Mouse (Mus musculus) MEL (cell line): ENCODE data around the gene Mndal. TPM values are rescaled to one million over a fixed set of nuclear protein-coding genes. Genes with fewer than 3 reads are reported as not detected.
A peak's percentile ranks its signal among the peaks of the same experiment; 100 is the strongest.
"Not testable (repeated sequence)": the region's sequence is repeated elsewhere in the genome, so short reads cannot be mapped to it uniquely, and the experiment has no call there.

Source experiments
- DNase-seq: peaks from one replicate; pipeline ENCODE4 v3.0.0; 2011; ENCODE audit warnings: low read depth, low spot score
- H3K27ac ChIP-seq: 2 replicates; pipeline ENCODE4 v1.5.1; 2012; ENCODE audit warnings: low read depth, mild to moderate bottlenecking, control low read depth, low read length, moderate library complexity; ENCODE audit not compliant: control insufficient read depth
- H3K27me3 ChIP-seq, 2 experiments: fragments of 150-350 bp in 1 of 2; sonication (generic) in 1 of 2; 2 replicates each; pipeline ENCODE4 v1.6.1; 2012; ENCODE audit warnings: low read length in 2 of 2, mild to moderate bottlenecking in 2 of 2, improper control_type of control experiment in 1 of 2, moderate library complexity in 1 of 2; ENCODE audit not compliant: insufficient read depth in 2 of 2, control insufficient read depth in 1 of 2
- H3K36me3 ChIP-seq, 2 experiments: 2 replicates each; pipeline ENCODE4 v1.6.1; 2012 to 2014; ENCODE audit warnings: low read length in 2 of 2, improper control_type of control experiment in 1 of 2, inconsistent platforms in 1 of 2, mild to moderate bottlenecking in 1 of 2; ENCODE audit not compliant: insufficient read depth in 2 of 2, control insufficient read depth in 1 of 2
- H3K4me1 ChIP-seq, 2 experiments: fragments of 150-350 bp in 1 of 2; sonication (generic) in 1 of 2; 2 replicates each; pipeline ENCODE4 v1.6.1; 2012; ENCODE audit warnings: low read length in 2 of 2, improper control_type of control experiment in 1 of 2, mild to moderate bottlenecking in 1 of 2; ENCODE audit not compliant: insufficient read depth in 2 of 2, control insufficient read depth in 1 of 2
- H3K4me3 ChIP-seq, 2 experiments: fragments of 150-350 bp in 1 of 2; sonication (generic) in 1 of 2; 2 replicates each; pipeline ENCODE4 v1.5.1; 2012; ENCODE audit warnings: low read depth in 2 of 2, low read length in 2 of 2, mild to moderate bottlenecking in 2 of 2, moderate library complexity in 2 of 2, control low read depth in 1 of 2, improper control_type of control experiment in 1 of 2; ENCODE audit not compliant: control insufficient read depth in 1 of 2, insufficient read depth in 1 of 2
- H3K79me2 ChIP-seq: 2 replicates; pipeline ENCODE4 v1.6.1; 2012; ENCODE audit warnings: mild to moderate bottlenecking, low read length, moderate library complexity; ENCODE audit not compliant: control insufficient read depth, poor library complexity, insufficient read depth
- H3K9ac ChIP-seq: 2 replicates; pipeline ENCODE4 v1.6.1; 2012; ENCODE audit warnings: low read depth, mild to moderate bottlenecking, control low read depth, low read length, moderate library complexity; ENCODE audit not compliant: control insufficient read depth, poor library complexity, severe bottlenecking
- H3K9me3 ChIP-seq: fragments of 150-350 bp; sonication (generic); replicated peaks from 2 replicates; pipeline ENCODE4 v1.6.1; 2012; ENCODE audit warnings: mild to moderate bottlenecking, low read length, improper control_type of control experiment, moderate library complexity; ENCODE audit not compliant: insufficient read depth
- CHD1 ChIP-seq: IDR thresholded peaks from 2 replicates; pipeline ENCODE4 v1.6.1; 2012; ENCODE audit warnings: low read depth, mild to moderate bottlenecking, inconsistent platforms, low read length, improper control_type of control experiment
- E2F4 ChIP-seq: IDR thresholded peaks from 2 replicates; pipeline ENCODE4 v1.6.1; 2011; ENCODE audit warnings: low read depth, low read length, improper control_type of control experiment, borderline replicate concordance
- ELF1 ChIP-seq: IDR thresholded peaks from 2 replicates; pipeline ENCODE4 v1.6.1; 2014; ENCODE audit warnings: low read depth, mild to moderate bottlenecking, inconsistent platforms, low read length, improper control_type of control experiment, moderate library complexity
- EP300 ChIP-seq, 2 experiments: IDR thresholded peaks; 2 replicates each; pipeline ENCODE4 v1.6.1; 2011; ENCODE audit warnings: improper control_type of control experiment in 2 of 2, low read length in 2 of 2, low read depth in 1 of 2, mild to moderate bottlenecking in 1 of 2
- ETS1 ChIP-seq: IDR thresholded peaks from 2 replicates; pipeline ENCODE4 v1.6.1; 2012; ENCODE audit warnings: low read depth, mild to moderate bottlenecking, inconsistent platforms, low read length, improper control_type of control experiment, moderate library complexity
- GABPA ChIP-seq: IDR thresholded peaks from 2 replicates; pipeline ENCODE4 v1.6.1; 2012; ENCODE audit warnings: low read depth, mild to moderate bottlenecking, inconsistent platforms, low read length, improper control_type of control experiment, moderate library complexity
- GATA1 ChIP-seq: IDR thresholded peaks from 2 replicates; pipeline ENCODE4 v1.6.1; 2011; ENCODE audit warnings: low read depth, low read length, improper control_type of control experiment
- MAZ ChIP-seq: IDR thresholded peaks from 2 replicates; pipeline ENCODE4 v1.6.1; 2012; ENCODE audit warnings: low read depth, mild to moderate bottlenecking, inconsistent platforms, low read length, improper control_type of control experiment
- MXI1 ChIP-seq: IDR thresholded peaks from 2 replicates; pipeline ENCODE4 v1.6.1; 2011; ENCODE audit warnings: mild to moderate bottlenecking, low read depth, low read length, improper control_type of control experiment
- RAD21 ChIP-seq: IDR thresholded peaks from 2 replicates; pipeline ENCODE4 v1.6.1; 2011; ENCODE audit warnings: mild to moderate bottlenecking, low read depth, low read length, improper control_type of control experiment
- TAL1 ChIP-seq: IDR thresholded peaks from 2 replicates; pipeline ENCODE4 v1.6.1; 2012; ENCODE audit warnings: mild to moderate bottlenecking, inconsistent platforms, low read length, moderate library complexity, mixed read lengths
- TCF12 ChIP-seq: IDR thresholded peaks from 2 replicates; pipeline ENCODE4 v1.6.1; 2014; ENCODE audit warnings: low read depth, mild to moderate bottlenecking, inconsistent platforms, low read length, improper control_type of control experiment, moderate library complexity
- USF2 ChIP-seq, 2 experiments: IDR thresholded peaks; 2 replicates each; pipeline ENCODE4 v1.6.1; 2011 to 2012; ENCODE audit warnings: improper control_type of control experiment in 2 of 2, low read length in 2 of 2, borderline replicate concordance in 1 of 2, inconsistent platforms in 1 of 2, low read depth in 1 of 2, mild to moderate bottlenecking in 1 of 2; ENCODE audit not compliant: insufficient read depth in 1 of 2
- polyA plus RNA-seq, 2 experiments: library from polyadenylated mRNA; stranded (reverse) in 1 of 2; unstranded in 1 of 2; fragments of >175 nt in 1 of 2; fragments of >200 nt in 1 of 2; gene quantifications; 2 replicates each; pipeline versions ENCODE4 v1.2.1 to v1.2.4; 2012; ENCODE audit warnings: low replicate concordance in 2 of 2, low read depth in 1 of 2; ENCODE audit not compliant: insufficient read length in 2 of 2, insufficient read depth in 1 of 2, missing spikeins in 1 of 2
- total RNA-seq: library from RNA; depleted of rRNA; stranded (reverse); fragments of 300-350 nt; gene quantifications from 2 replicates; pipeline ENCODE4 v1.2.3, GENCODE M21; 2012

The Mndal gene
- total and polyA plus RNA-seq, 3 experiments, result not detected

- H3K4me3 ChIP-seq, H3K9ac ChIP-seq, H3K4me1 ChIP-seq, H3K9me3 ChIP-seq, H3K79me2 ChIP-seq, H3K27me3 ChIP-seq, H3K36me3 ChIP-seq, H3K27ac ChIP-seq: not testable (repeated sequence)
- peak; percentile 58 for DNase-seq
- TF ChIP-seq EP300 (IDR thresholded peaks at IDR 0.05; ENCODE audit: low read depth in 1 of 2, low read length in 2 of 2), result peak; percentile 60 to 70; a peak in 3 of 4 replicates
- TF ChIP-seq TAL1, result 0 out of 2 replicates have a peak, but pooled peaks have one; percentile 6
- 0 out of 2 replicates have a peak, but pooled peaks have one; percentile 25 for TF ChIP-seq GATA1
These were observed 6.8 kb upstream of the Mndal start for GRCm38 (mm10) chr1:173949044-173949443.

GRCm38 (mm10) chr1:173942780-173943066 lies 432 bp upstream of the Mndal start:
- H3K79me2 ChIP-seq, H3K4me3 ChIP-seq, H3K4me1 ChIP-seq, DNase-seq, H3K27me3 ChIP-seq, H3K9ac ChIP-seq, H3K9me3 ChIP-seq, H3K27ac ChIP-seq, H3K36me3 ChIP-seq: not testable (repeated sequence)

GRCm38 (mm10) chr1:173941522-173941921 lies 769 bp downstream of the Mndal start:
- not testable (repeated sequence) for H3K4me1 ChIP-seq, H3K27me3 ChIP-seq, H3K27ac ChIP-seq, H3K9me3 ChIP-seq, H3K79me2 ChIP-seq, DNase-seq, H3K36me3 ChIP-seq, H3K4me3 ChIP-seq, H3K9ac ChIP-seq

GRCm38 (mm10) chr1:173919279-173919678 lies 23.0 kb downstream of the Mndal start:
- not testable (repeated sequence) for DNase-seq, H3K9ac ChIP-seq, H3K36me3 ChIP-seq, H3K9me3 ChIP-seq, H3K27ac ChIP-seq, H3K4me3 ChIP-seq, H3K27me3 ChIP-seq, H3K4me1 ChIP-seq, H3K79me2 ChIP-seq

- Histone ChIP-seq H3K4me3 (no peak overlapping the region), H3K9me3 (no peaks in the 10 kb centered on the region), H3K79me2 (no peaks in the 10 kb centered on the region), H3K4me1 (no peaks in the 10 kb centered on the region), H3K27me3 (no peaks in the 10 kb centered on the region; a peak in 1 of 4 replicates), H3K9ac (no peak overlapping the region), H3K27ac (no peak overlapping the region), H3K36me3 (no peaks in the 10 kb centered on the region)
- no peak for TF ChIP-seq USF2 (IDR thresholded peaks at IDR 0.05; ENCODE audit: borderline replicate concordance in 1 of 2, insufficient read depth in 1 of 2, low read depth in 1 of 2, low read length in 2 of 2)
- TF ChIP-seq CHD1, result no peak
- no peak for TF ChIP-seq TCF12
- no peak for TF ChIP-seq ETS1
- TF ChIP-seq GABPA, result no peak
- TF ChIP-seq RAD21, result no peak
- no peak for TF ChIP-seq MXI1
- no peak for TF ChIP-seq ELF1
- no peak for TF ChIP-seq E2F4
- TF ChIP-seq MAZ, result no peak
- DNase-seq, result no peak
These were observed 27.7 kb downstream of the Mndal start for GRCm38 (mm10) chr1:173914559-173914958.
